In the genomic region with DNA sequence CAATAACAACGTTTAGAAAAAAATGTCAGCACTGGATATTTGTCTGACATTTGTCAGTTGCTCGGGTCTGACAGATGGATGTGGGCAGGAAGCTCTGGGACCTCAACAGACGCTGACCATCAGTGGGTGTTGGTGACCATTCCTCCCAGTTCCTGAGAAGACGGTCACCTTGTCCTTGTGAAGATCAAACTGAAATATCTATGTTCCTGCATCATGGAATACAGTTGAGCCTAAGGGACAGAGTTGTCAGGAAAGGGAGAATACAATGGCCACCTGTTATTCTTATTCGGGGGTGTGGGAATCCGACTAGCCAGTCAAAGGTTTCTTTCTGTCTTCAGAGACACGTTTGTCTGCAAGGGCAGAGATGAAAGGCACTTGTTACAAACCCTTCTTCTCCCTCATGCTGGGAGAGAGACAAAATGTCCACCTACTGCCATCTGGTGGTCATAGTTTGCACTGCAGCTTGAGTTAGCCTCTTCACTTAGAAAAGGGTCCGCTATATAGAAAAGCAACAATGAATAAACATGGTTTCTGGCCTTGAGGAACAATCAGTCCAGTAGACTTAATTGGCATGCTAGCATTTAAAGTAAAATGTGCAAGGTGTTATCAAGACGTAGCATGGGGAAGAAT, we compare ENCODE assay signal across 8 mouse cellular contexts. TPM values are rescaled to one million over a fixed set of nuclear protein-coding genes. Genes with fewer than 3 reads are reported as not detected.
DNase-seq lines count a peak whose midpoint lies in the region; ATAC-seq and TF ChIP-seq lines count a peak whose summit lies in the region.

No protein-coding gene starts in this region.

- TF ChIP-seq CTCF in thymus, adult 2 months (IDR thresholded peaks at IDR 0.05; ENCODE audit: borderline replicate concordance, control insufficient read depth, extremely low read depth, insufficient read depth, low read length, poor library complexity), result no peak

- H3K36me3 ChIP-seq in embryonic facial prominence, embryonic 12.5 days, result no peaks in the 10 kb centered on the region
- no peaks in the 10 kb centered on the region for H3K36me3 ChIP-seq in neural tube, embryonic 15.5 days
- no peaks in the 10 kb centered on the region for H3K36me3 ChIP-seq in thymus, adult 2 months (ENCODE audit: control insufficient read depth, insufficient read depth, low read length)

- DNase-seq in CD4-positive, CD25-positive, alpha-beta regulatory T cell, adult 2 months (ENCODE audit: low read depth, low spot score), result peak; percentile 86
- DNase-seq in adrenal gland, postnatal 4 days (ENCODE audit: low spot score in 2 of 2), result peak; percentile 39 to 63
- peak; percentile 35 to 74 for DNase-seq in heart, adult 9 months (ENCODE audit: low spot score in 2 of 2)
- peak; percentile 82 for DNase-seq in kidney, postnatal 14 days
- DNase-seq in lung, adult 18-20 months, result peak; percentile 64 to 71
- DNase-seq in thymus, adult 2 months, result peak; percentile 81

- no peaks in the 10 kb centered on the region for H3K4me1 ChIP-seq in embryonic facial prominence, embryonic 12.5 days
- H3K4me1 ChIP-seq in neural tube, embryonic 15.5 days, result 0 out of 2 replicates have a peak, but pooled peaks cover 4% of the 10 kb centered on the region
- H3K4me1 ChIP-seq in thymus, adult 2 months (replicated peaks; ENCODE audit: control insufficient read depth, insufficient read depth, low read length), result no peaks in the 10 kb centered on the region

- no peaks in the 10 kb centered on the region for H3K9me3 ChIP-seq in embryonic facial prominence, embryonic 12.5 days
- H3K9me3 ChIP-seq in neural tube, embryonic 15.5 days (replicated peaks), result no peaks in the 10 kb centered on the region

- peak; percentile 62; the same call in 1 of the 2 replicates for ATAC-seq in embryonic facial prominence, embryonic 12.5 days (ENCODE audit: insufficient number of reproducible peaks, insufficient read depth, low FRiP score, low TSS enrichment)
- ATAC-seq in neural tube, embryonic 15.5 days (ENCODE audit: low FRiP score), result peak; percentile 66

- no peak for TF ChIP-seq POLR2A in thymus, adult 2 months (IDR thresholded peaks at IDR 0.05; ENCODE audit: control insufficient read depth, extremely low read depth, insufficient read depth, low read length, poor library complexity)

- no peak overlapping the region for H3K4me3 ChIP-seq in embryonic facial prominence, embryonic 12.5 days
- no peak overlapping the region for H3K4me3 ChIP-seq in neural tube, embryonic 15.5 days (replicated peaks)
- no peak overlapping the region for H3K4me3 ChIP-seq in thymus, adult 2 months (ENCODE audit: control insufficient read depth, insufficient read depth, low read length)

- no peak overlapping the region for H3K27ac ChIP-seq in embryonic facial prominence, embryonic 12.5 days
- H3K27ac ChIP-seq in neural tube, embryonic 15.5 days (replicated peaks), result no peak overlapping the region
- H3K27ac ChIP-seq in thymus, adult 2 months (ENCODE audit: control insufficient read depth, insufficient read depth, low read length), result no peak overlapping the region

- WGBS in embryonic facial prominence, embryonic 12.5 days, result 38% methylated on average over 9 of the region's 9 CpGs
- WGBS in neural tube, embryonic 15.5 days, result 42% methylated on average over 9 of the region's 9 CpGs
- 45% methylated on average over 9 of the region's 9 CpGs for WGBS in thymus, adult 2 months

- H3K27me3 ChIP-seq in embryonic facial prominence, embryonic 12.5 days, result no peaks in the 10 kb centered on the region
- H3K27me3 ChIP-seq in neural tube, embryonic 15.5 days (replicated peaks), result no peaks in the 10 kb centered on the region; the same call in 1 of the 2 replicates
- H3K27me3 ChIP-seq in thymus, adult 2 months (ENCODE audit: control insufficient read depth, insufficient read depth, low read length), result no peaks in the 10 kb centered on the region

- H3K9ac ChIP-seq in embryonic facial prominence, embryonic 12.5 days, result no peak overlapping the region
- H3K9ac ChIP-seq in neural tube, embryonic 15.5 days (replicated peaks), result no peak overlapping the region

- no peak overlapping the region for H3K4me2 ChIP-seq in embryonic facial prominence, embryonic 12.5 days (replicated peaks)
- no peak overlapping the region for H3K4me2 ChIP-seq in neural tube, embryonic 15.5 days

RNA-seq across cellular contexts. Expression of a gene that starts 23.0 kb away (rescaled TPM):
- not detected for total RNA-seq in adrenal gland, postnatal 4 days (2021)
- polyA plus RNA-seq in embryonic facial prominence, embryonic 12.5 days (2016; fragmentation: Nextera tagmentation; extraction: Ambion mirVana), result not detected in 2 replicates
- 0.22 TPM in 1 of 2 replicates, not detected in the other for polyA plus RNA-seq in neural tube, embryonic 15.5 days (2015; fragmentation: Nextera tagmentation; extraction: Ambion mirVana)
- polyA plus RNA-seq in thymus, adult 2 months (2012; rRNA removed), result 0.15 TPM in 1 of 2 replicates, not detected in the other
